Mouse (Mus musculus): ENCODE measurements around the gene Zbtb1.

DNA sequence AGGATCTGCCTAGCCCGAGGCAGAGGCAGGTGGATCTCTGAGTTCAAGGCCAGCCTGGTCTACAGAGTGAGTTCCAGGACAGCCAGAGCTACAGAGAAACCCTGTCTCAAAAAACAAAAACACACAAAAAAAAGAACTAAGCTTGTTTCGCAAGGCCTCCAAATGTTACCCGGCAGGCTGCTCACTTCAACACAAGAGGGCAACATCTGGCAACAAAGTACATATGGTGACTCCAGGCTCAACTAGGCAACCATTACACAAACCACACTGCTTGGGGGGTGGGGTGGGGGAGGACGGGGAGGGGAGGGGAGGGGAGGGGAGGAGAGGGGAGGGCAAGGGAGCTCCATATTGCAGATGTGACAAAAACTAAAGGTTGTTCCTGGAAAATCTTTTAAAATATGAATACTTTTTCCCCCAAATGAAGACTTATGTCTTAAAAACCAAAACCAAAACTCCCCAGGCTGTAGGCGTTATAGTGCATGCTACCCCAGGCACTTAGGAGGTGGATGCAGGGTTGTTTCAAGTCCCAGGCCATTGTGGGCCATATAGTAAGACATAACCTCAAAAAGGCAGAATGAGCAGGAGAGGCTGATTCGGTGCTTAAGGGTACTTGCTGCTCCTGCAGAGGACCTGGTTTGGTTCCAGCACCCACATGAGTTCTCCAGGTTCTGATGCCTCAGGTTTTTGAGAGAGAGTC, 24.2 kb upstream of the Zbtb1 start:
- TF ChIP-seq CTCF (conservative IDR thresholded peaks at IDR 0.05; ENCODE audit: insufficient read depth, insufficient read length, low read depth, low read length) (peak; percentile 55), POLR2A (IDR thresholded peaks at IDR 0.05; ENCODE audit: low read depth, low read length) (no peak)

Measured in kidney, adult 2 months (tissue).